Mouse (Mus musculus) mature B cell (primary cell): ENCODE results near the gene Msi2.

Source experiments
- in situ Hi-C: fragments of 300-500 bp; cut with MboI; formaldehyde crosslinking; loops from 2 replicates; pipeline ENCODE4 v1.14.3; 2019

The Msi2 gene

DNA sequence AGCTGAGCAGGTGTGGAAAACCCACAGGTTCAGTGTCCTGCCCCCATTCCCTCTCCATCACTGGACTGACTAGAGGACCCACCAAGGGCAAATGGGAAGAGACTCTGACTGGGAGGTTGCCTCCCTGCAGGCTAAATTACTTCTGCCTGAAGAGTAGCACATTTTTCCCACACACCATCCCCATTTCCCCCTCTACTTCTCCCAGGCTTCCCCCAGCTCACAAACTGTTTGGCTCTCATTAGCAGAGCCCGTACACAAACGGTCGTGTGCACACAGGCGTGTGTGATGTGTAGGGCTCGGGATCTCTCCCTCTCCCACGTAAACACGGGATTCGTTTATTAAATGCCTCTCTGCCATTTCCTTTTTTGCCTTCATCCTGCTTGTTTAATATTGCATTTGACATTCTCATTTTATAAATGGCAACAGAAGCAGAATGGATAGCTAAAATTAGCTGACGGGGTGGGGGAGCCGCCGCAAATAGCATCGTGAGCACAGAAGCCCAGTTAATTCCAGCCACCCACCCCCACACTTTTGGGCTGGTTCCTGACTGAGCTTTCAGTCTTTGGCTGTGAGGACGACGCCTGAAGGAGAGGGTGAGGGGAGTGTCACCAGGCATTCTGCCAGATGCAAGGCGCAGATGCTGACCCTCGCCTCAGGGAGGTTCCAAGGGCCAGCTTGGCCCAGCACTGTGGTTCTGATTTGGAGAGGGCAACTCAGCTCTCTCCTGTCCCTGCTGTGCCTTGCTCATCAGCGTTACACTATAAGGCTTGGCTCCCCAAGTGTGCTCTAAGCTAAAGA, 313.3 kb downstream of the Msi2 start:
- in situ Hi-C loops = no loop called here

DNA sequence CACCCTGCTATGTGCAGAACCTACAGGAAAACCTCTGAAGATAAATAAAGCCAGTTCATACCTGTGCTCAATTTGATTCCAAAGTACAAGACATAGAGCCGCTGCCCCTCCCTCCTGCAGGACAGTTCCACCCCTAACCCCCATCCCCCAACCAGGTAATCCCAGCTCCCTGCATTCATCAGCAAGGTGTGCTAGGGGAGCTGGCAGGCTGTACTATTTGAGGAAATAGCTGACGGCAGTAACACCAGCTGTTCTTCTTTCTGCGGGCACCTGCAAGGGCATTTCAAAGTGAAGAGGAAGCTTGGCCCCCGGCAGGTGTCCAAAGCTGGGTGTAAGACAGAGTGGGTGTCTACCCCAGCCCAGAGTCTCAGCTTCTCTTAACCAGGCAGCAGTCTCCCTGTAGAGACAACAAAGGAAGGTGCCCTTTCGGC, 314.1 kb downstream of the Msi2 start:
- in situ Hi-C loops = no loop called here

DNA sequence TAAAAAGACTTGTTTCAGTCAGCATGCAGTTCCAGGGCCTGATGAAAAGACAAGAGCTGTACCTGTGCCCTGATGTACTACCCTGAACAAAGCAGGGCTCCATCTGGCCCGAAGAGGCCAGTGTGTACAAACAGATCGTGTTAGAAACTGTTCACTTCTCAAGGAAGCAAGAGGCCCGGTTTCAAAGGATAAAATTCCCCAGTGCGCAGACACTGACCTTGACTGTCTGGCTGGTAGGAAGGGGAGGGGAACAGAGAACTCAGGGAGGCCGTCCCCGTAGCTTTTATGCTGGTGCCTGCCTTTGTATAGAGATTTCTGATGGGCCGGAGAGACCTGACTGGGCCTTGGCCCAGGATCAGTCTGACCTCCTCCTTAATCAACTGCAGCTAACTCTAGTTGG, 316.0 kb downstream of the Msi2 start:
- in situ Hi-C loops = no loop called here

DNA sequence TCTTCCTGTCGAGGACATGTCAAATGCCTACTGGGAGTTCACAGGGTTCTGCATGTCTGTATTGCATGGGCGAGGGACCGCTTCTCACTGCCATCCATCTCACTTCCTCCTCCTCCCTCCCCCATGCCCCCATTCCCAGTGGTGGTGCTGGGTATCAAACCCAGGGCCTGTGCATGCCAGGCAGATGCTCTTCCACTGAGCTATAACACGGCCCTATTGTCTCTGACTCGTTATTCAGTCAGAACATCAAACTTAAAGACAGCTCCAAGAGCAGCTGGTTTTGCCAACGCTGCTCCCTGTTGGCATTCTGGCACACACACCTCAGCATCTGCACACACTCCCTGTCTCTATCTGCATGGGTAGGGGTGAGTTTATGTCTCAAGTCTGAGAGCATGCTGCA, 317.0 kb downstream of the Msi2 start:
- in situ Hi-C loops = no loop called here

DNA sequence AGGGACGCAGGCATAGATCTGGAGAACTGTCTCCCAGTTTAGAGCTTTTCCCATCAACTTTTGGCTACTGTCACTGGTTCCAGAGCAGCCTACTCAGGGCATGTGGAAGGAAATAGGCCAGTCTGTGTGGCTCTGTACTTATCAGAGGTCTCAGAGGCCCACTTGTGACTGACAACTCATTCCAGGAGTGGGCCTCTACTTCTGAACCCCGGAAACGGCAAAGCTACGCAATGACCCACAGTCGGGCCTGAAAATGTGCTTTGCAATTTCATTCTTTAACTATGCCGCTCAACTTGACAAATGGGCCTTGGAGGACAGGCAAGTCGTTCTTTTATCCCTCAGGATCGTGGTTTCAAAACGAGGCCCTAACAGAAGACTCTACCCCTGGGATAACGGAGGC, 317.4 kb downstream of the Msi2 start:
- in situ Hi-C loops = no loop called here

DNA sequence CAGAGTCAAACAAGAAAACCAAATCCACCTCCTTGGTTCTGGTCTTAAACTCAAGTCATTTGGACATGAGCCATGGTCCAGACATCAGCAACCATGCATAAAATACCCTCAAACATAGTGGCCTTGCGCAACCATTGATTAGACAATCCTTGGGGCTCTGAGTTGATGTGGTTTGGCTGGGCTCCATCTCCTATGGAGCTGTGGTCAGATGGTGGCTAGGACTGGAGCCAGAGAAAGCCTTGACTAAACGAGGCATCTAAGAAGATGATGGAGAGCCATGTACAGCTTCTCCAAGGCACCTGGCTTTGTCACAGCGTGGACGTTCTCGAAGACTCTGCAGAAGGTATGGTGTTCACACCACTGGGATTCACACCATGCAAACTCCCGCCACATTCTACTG, 318.1 kb downstream of the Msi2 start:
- in situ Hi-C loops = no loop called here

DNA sequence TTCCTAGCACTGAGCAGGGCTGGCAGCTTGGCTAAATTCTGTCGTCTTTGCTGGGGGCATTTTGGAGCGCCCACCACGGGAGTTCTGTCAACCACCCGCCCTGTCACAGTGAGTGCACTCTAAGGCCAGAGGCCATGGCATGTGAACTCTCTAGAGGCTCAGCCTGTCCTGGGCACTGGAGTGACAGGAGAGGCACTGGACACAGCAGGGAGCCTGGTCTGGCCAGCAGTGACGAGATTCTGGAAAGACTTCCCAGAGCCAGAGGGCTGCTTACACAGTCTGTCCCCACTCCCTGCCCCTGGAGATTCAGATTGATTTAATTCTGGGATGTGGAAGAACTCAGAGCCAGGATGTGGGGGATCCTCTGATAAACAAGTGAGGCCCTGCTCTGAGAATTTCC, 318.9 kb downstream of the Msi2 start:
- in situ Hi-C loops = no loop called here

DNA sequence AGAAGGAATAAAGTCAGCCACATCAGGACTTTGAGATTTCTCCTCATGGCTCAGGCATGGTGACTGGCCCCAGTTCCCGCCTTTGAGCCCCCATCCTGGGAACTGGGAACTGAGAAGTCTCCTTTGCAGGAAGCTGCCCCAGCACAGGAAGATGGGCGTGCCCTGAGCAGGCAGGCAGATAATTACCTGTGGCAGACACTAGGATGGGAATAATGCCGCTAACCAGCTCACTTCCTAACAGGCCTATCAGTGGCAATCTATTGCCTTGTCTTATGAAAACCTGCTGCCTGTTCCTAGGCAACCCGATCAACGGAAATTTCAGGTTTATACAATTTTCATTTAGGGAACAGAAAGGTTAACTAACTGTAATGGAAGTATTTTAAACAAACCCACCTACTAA, 319.3 kb downstream of the Msi2 start:
- in situ Hi-C loops = no loop called here

DNA sequence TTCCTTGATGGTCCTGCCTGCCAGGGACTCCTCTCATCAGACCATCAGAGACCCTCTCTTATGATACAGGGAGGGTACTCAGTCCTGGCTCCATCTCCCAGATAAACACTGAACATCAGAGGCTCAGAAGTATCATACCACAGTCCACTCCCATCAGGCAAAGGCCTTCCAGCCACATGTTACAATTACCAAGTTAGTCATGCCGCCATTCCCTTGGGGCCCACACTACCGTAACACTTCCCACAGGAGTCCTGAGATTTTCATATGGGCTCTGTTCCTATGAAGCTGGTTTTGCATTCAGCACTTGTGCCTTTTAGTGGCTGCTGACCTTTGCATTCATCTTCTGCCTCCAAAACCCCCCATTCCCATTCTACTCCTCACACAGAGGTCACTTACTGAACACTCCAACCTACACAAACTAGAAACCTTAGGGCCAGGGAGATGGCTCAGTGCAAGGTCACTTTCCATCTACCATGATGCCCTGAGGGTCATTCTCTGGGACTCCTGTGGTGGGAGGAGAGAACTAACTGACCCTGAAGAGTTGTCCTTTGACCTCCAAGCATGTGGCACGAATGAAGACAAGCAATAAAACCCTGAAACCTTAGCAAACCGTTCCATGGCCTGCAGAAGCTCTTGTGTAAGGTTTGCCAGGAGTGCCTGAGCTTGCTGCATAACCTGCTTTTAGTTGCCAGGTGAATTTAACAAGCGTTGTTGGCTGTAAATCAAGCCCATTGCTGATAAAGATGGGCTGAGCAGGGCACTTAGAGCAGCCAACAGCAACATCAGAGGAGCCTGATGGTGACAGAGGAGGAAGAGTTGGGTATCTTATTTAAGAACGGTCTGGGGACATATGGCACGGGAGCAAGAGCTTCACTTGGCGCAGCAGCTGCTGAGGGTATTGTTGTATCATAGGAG, 323.0 kb downstream of the Msi2 start:
- in situ Hi-C loops = no loop called here

DNA sequence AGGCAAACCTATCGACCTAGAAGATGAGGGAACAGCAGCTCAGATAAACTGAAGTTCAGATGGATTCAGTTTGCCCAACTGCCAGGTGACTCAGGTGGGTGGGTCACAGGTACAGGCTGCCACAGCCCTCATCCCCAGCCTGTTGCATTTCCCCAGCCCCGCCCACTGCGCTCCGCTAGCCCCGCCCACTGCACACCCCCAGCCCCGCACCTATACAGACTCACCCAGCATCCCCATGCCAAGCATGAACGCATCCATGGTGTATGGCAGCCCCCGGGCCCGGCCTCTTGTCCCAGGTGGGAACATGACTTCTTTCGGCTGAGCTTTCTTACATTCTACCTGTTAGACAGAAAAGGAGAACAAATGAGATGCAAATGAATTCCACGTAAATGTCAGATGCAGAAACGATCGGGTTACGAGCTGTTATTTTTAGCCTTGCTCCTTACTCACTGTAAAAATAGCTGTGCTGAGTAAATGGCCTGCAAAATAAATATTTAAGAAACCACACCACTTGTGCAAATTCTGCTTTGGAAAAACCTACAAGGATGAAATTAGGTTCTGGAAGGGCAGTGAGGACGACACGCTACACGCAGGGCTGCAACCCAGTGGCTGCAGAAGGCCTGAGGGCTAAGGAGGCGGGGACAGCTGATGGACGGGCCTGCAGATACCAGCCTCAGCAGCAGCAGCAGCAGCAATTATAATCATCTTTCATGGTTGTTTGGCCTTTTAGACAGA, 323.8 kb downstream of the Msi2 start:
- in situ Hi-C loops = no loop called here

GRCm38 (mm10) chr11:88392715-88393114, 325.6 kb downstream of the Msi2 start:
- in situ Hi-C loops = no loop called here

- in situ Hi-C loops = no loop called here
Measured at GRCm38 (mm10) chr11:88391181-88391814, 327.0 kb downstream of the Msi2 start.

DNA sequence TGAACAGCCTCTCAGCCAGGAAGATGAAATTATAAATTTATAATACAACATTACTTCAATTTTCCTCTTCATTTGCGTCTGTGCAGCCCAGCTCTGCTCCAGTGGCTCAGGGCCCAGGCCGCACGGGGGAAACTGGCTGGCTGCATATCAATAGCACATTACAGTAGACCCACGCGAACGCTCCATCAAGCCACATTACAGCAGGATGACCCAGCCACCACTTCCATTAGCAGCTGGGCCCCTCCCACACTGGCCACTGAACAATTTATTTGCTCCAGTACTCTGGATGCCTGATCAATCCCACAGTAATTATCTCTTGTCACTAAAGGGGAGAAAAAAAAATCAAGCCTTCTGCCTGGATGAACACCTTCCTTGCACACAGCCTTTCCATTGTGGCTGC, 328.8 kb downstream of the Msi2 start:
- in situ Hi-C loops = no loop called here

- in situ Hi-C loops = no loop called here
Measured at GRCm38 (mm10) chr11:88386916-88387315, 331.4 kb downstream of the Msi2 start.

DNA sequence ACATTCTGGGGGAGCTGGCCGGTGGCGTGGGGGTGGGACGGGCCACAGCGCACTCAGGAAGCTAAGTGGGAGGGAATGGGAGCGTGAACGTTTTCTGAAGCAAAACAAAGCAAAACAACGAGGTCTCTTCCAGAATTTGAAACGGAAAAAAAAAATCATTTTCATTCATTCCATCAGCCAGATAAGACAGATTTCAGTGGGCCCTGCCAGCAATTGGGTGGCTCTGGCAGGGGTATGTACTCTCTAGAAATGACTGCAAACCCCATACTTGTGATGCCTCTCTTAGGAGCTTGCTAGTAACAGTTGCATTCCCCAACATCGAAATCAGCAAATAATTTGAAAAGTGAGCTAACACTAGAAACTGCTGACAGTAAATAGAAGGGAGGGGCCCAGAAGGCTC, 335.9 kb downstream of the Msi2 start:
- in situ Hi-C loops = no loop called here

DNA sequence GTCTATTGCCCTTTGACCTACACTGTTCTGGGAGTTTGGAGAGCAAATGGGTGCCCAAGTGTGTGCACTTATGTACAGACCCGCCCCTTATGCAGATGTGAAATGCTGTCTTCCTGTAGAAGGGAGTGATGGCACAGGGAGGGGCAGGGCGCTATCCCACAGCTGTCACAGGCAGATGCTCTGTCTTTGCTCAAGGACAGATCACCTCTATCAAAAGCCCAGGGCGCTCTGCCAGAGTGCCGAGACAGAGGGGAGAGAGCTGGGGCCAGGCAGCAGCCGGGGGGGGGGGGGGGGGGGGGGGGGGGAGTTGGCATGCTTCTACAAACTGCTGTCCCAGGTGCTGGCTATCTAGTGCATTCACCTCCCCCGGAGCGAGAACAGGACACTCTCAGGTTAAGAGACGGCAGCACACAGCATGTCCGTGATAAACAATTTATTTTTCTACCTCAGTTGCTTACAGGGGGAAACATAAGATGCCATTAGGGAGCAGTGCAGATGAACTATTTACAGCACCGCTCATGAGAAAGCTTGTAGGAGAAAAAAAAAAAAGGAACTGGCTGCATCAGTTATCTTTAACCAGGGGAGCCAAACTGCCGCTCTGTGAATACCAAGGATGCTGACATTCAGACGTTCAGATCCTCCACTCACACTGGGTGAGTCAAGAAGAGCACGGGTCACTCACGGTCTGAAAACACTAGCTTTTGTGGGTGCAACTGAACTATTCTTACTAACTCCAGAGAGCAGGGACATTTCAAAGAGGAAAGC, 337.0 kb downstream of the Msi2 start:
- in situ Hi-C loops = no loop called here

DNA sequence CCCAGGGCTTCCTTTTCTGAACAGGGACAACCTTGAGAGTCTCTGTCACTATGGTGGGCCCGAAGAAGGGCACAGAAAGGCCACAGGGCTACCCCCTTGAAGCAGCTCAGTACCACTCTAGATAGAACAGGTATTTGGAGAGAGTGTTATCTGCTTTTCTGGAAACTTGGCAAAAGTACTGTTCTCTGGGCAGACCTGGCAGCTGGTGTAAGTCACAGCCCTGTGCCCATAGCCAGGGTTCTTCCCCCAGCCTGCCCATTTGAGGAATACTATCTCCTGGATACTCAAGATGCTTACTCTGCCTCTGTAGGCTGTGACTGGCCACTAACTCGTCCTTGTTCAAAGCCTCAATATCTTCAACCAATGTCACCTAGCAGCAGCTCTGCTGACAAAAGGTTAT, 338.7 kb downstream of the Msi2 start:
- in situ Hi-C loops = no loop called here

DNA sequence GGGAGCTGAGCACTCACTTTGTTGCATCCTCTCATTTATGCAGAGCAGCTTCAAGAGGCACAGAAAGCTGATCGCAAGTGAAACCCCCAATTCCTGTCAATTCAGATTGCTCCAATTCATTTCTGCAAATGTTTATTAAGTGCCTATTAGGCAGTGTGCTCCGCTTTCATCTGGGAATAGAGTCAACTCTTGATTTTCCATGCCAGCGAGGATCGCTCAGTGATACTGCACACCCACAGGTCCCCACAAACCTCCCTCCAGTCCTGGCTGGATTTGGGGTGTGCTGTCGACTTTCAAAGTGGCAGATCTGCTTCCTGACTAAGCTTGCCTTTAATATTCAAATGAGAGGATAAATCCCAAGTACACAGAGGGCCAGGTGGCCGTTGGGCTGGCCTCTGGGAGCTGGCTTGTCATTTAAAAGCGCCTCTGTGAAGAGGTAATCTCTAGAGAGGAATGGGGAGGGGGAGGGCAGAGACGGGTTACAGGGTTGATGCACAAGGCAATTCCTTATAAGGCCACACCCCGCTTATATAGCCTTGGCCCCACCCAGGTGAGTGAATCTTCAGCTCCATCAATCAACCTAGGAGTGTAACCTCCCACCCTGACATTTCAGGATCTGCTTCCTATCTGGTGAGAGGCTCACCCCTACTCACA, 339.5 kb downstream of the Msi2 start:
- in situ Hi-C loops = no loop called here

DNA sequence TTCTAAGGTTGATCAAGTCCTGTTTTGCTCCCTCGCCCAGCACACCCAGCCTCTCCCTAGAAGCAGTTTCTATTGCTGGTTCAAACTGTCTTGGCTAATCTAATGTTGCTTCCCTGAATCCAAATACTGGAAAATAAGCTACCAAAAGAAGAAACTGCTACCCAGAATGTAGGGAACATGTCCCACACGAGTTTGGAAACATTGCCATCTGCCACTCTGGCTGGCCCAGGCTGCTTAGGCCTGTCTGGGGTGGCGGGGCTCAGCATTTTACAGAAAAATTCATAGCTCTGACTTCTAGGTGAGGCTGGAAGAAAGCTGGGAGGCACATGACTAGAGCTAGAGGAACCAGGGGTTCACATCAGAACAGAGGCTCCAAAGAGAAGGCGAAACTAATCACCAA, 345.7 kb downstream of the Msi2 start:
- in situ Hi-C loops = no loop called here

DNA sequence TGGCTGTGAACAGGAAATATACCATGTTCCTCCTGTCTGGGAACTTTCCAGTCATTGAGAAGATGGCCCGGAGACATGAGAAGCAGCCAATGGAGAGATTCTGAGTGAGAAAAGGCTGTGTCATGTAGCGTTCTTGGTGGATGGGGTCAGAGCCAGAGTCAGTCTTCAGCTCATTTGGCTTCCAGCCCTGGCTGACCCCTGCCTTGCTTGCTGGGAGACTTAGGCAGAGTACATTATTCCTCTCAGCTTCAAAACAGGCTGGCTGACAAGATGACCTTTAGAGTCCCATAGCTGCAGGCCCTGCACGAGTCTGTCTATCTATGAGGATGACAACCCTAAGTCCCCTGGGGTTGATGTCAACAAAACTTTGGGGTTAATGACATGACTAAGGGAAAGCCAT, 348.4 kb downstream of the Msi2 start:
- in situ Hi-C loops = no loop called here

GRCm38 (mm10) chr11:88367501-88367900, 350.8 kb downstream of the Msi2 start:
- in situ Hi-C loops = no loop called here
